Comparison of ENCODE assay signal across 8 mouse cellular contexts in genomic region chr2:142731778-142732092, GRCm38 (mm10).
DNase-seq lines count a peak whose midpoint lies in the region; ATAC-seq lines count a peak whose summit lies in the region.

No protein-coding gene starts in this region.

- peak; percentile 96 for DNase-seq in forebrain, embryonic 14.5 days (ENCODE audit: low spot score)
- no peak for DNase-seq in forebrain, embryonic 11.5 days (ENCODE audit: low spot score)
- peak; percentile 91 for DNase-seq in brain, embryonic 18.5 days (ENCODE audit: low read depth, low spot score)
- peak; percentile 90 for DNase-seq in gastrocnemius, adult 18-20 months (ENCODE audit: low spot score)
- peak; percentile 83 to 89 for DNase-seq in layer of hippocampus, adult 8-10 months (ENCODE audit: low spot score in 2 of 2)
- peak; percentile 75 for DNase-seq in midbrain, embryonic 14.5 days
- no peak for DNase-seq in liver
- DNase-seq in urinary bladder, adult 2 months (ENCODE audit: low spot score) = no peak

- H3K4me1 ChIP-seq in forebrain, embryonic 14.5 days (ENCODE audit: control insufficient read depth, insufficient read depth, low read length) = no peaks in the 10 kb centered on the region
- H3K4me1 ChIP-seq in forebrain, embryonic 11.5 days (replicated peaks; ENCODE audit: control insufficient read depth, insufficient read depth, low read length) = no peaks in the 10 kb centered on the region
- 0 out of 2 replicates have a peak, but pooled peaks cover 11% of the 10 kb centered on the region for H3K4me1 ChIP-seq in midbrain, embryonic 14.5 days (ENCODE audit: control insufficient read depth, insufficient read depth, low read length)

- peak; percentile 89 for ATAC-seq in forebrain, embryonic 14.5 days
- no peak for ATAC-seq in forebrain, embryonic 11.5 days (replicated peaks; ENCODE audit: low FRiP score)
- ATAC-seq in midbrain, embryonic 14.5 days (ENCODE audit: low FRiP score, low TSS enrichment) = peak; percentile 34

- no peak overlapping the region for H3K4me2 ChIP-seq in forebrain, embryonic 14.5 days (ENCODE audit: low read length)
- H3K4me2 ChIP-seq in forebrain, embryonic 11.5 days (ENCODE audit: low read depth, low read length, severe bottlenecking) = no peak overlapping the region
- H3K4me2 ChIP-seq in midbrain, embryonic 14.5 days (ENCODE audit: low read length) = no peak overlapping the region

- no peaks in the 10 kb centered on the region for H3K9me3 ChIP-seq in forebrain, embryonic 14.5 days (replicated peaks; ENCODE audit: control insufficient read depth, low read length)
- no peaks in the 10 kb centered on the region for H3K9me3 ChIP-seq in forebrain, embryonic 11.5 days (ENCODE audit: control insufficient read depth, low read length)
- H3K9me3 ChIP-seq in midbrain, embryonic 14.5 days (ENCODE audit: control insufficient read depth, low read length) = no peaks in the 10 kb centered on the region

- no peak overlapping the region for H3K4me3 ChIP-seq in forebrain, embryonic 14.5 days (ENCODE audit: low read depth, low read length)
- H3K4me3 ChIP-seq in forebrain, embryonic 11.5 days (ENCODE audit: low read depth, low read length) = no peak overlapping the region
- no peak overlapping the region for H3K4me3 ChIP-seq in midbrain, embryonic 14.5 days (replicated peaks; ENCODE audit: low read depth, low read length)

- no peak overlapping the region for H3K9ac ChIP-seq in forebrain, embryonic 14.5 days (ENCODE audit: low read length)
- no peak overlapping the region for H3K9ac ChIP-seq in forebrain, embryonic 11.5 days (ENCODE audit: low read length)
- no peak overlapping the region for H3K9ac ChIP-seq in midbrain, embryonic 14.5 days (replicated peaks; ENCODE audit: low read length)

- WGBS in forebrain, embryonic 14.5 days = 11% methylated on average over 1 of the region's 1 CpGs
- 64% methylated on average over 1 of the region's 1 CpGs for WGBS in forebrain, embryonic 11.5 days
- WGBS in midbrain, embryonic 14.5 days = 57% methylated on average over 1 of the region's 1 CpGs

- H3K27ac ChIP-seq in forebrain, embryonic 14.5 days (ENCODE audit: low read depth, low read length) = no peak overlapping the region
- H3K27ac ChIP-seq in forebrain, embryonic 11.5 days (ENCODE audit: low read depth, low read length) = no peak overlapping the region
- no peak overlapping the region for H3K27ac ChIP-seq in midbrain, embryonic 14.5 days (replicated peaks; ENCODE audit: low read depth, low read length)

- no peaks in the 10 kb centered on the region for H3K27me3 ChIP-seq in forebrain, embryonic 14.5 days (replicated peaks; ENCODE audit: control insufficient read depth, insufficient read depth, low read length)
- H3K27me3 ChIP-seq in forebrain, embryonic 11.5 days (ENCODE audit: control insufficient read depth, insufficient read depth, low read length) = no peaks in the 10 kb centered on the region
- no peaks in the 10 kb centered on the region for H3K27me3 ChIP-seq in midbrain, embryonic 14.5 days (ENCODE audit: control insufficient read depth, insufficient read depth, low read length)

- no peaks in the 10 kb centered on the region for H3K36me3 ChIP-seq in forebrain, embryonic 14.5 days (ENCODE audit: control insufficient read depth, insufficient read depth, low read length)
- no peaks in the 10 kb centered on the region for H3K36me3 ChIP-seq in forebrain, embryonic 11.5 days (ENCODE audit: control insufficient read depth, insufficient read depth, low read length)
- no peaks in the 10 kb centered on the region for H3K36me3 ChIP-seq in midbrain, embryonic 14.5 days (ENCODE audit: control insufficient read depth, insufficient read depth, low read length)

Comparison
In these comparisons a context has a peak if more than half of its experiments do, and no peak if none do; other contexts are left out.
1. DNase-seq: peak in forebrain, embryonic 14.5 days (single experiment), brain, embryonic 18.5 days (single experiment), gastrocnemius, adult 18-20 months (single experiment), layer of hippocampus, adult 8-10 months (2 of 2) and midbrain, embryonic 14.5 days (single experiment); none in forebrain, embryonic 11.5 days (single experiment), liver (single experiment) and urinary bladder, adult 2 months (single experiment).